Mouse (Mus musculus): Measurements from ENCODE around the gene Traf3ip1.

The Traf3ip1 gene

GRCm38 (mm10) chr1:91533483-91533882 lies 39.0 kb downstream of the Traf3ip1 start:
- in situ Hi-C loops (cut with MboI, MseI): no loop called here

GRCm38 (mm10) chr1:91533961-91534723 lies 39.7 kb downstream of the Traf3ip1 start:
- in situ Hi-C loops (cut with MboI, MseI): no loop called here

GRCm38 (mm10) chr1:91537786-91538569 lies 43.5 kb downstream of the Traf3ip1 start:
- in situ Hi-C loops (cut with MboI, MseI): loop anchor here (5.0 kb wide), 1 partner anchor 41 kb away; no protein-coding TSS in a partner anchor

GRCm38 (mm10) chr1:91538570-91538929 lies 44.1 kb downstream of the Traf3ip1 start:
- in situ Hi-C loops (cut with MboI, MseI): loop anchor here (5.0 kb wide), 1 partner anchor 41 kb away; no protein-coding TSS in a partner anchor

- in situ Hi-C loops (cut with MboI, MseI): loop anchor here (5.0 kb wide), 1 partner anchor 42 kb away; no protein-coding TSS in a partner anchor
These were observed 44.8 kb downstream of the Traf3ip1 start for GRCm38 (mm10) chr1:91539246-91539645.

GRCm38 (mm10) chr1:91539704-91540270 lies 45.3 kb downstream of the Traf3ip1 start:
- in situ Hi-C loops (cut with MboI, MseI): loop anchor here (5.0 kb wide), 1 partner anchor 42 kb away; no protein-coding TSS in a partner anchor

- in situ Hi-C loops (cut with MboI, MseI): no loop called here
These were observed 45.9 kb downstream of the Traf3ip1 start, which contains the start of gene Asb1 for GRCm38 (mm10) chr1:91540271-91540826. Asb1 (plus strand) TSS chr1:91540544.

GRCm38 (mm10) chr1:91541042-91541592 lies 46.7 kb downstream of the Traf3ip1 start:
- in situ Hi-C loops (cut with MboI, MseI): no loop called here

- in situ Hi-C loops (cut with MboI, MseI): no loop called here
These were observed 49.5 kb downstream of the Traf3ip1 start for GRCm38 (mm10) chr1:91543974-91544373.

GRCm38 (mm10) chr1:91545226-91545625 lies 50.8 kb downstream of the Traf3ip1 start:
- in situ Hi-C loops (cut with MboI, MseI): no loop called here

GRCm38 (mm10) chr1:91547567-91547966 lies 53.1 kb downstream of the Traf3ip1 start:
- in situ Hi-C loops (cut with MboI, MseI): no loop called here

- in situ Hi-C loops (cut with MboI, MseI): no loop called here
These were observed 54.6 kb downstream of the Traf3ip1 start for GRCm38 (mm10) chr1:91549073-91549472.

- in situ Hi-C loops (cut with MboI, MseI): no loop called here
These were observed 62.7 kb downstream of the Traf3ip1 start for GRCm38 (mm10) chr1:91557099-91557498.

GRCm38 (mm10) chr1:91561226-91561625 lies 66.8 kb downstream of the Traf3ip1 start:
- in situ Hi-C loops (cut with MboI, MseI): no loop called here

GRCm38 (mm10) chr1:91562977-91563590 lies 68.6 kb downstream of the Traf3ip1 start:
- in situ Hi-C loops (cut with MboI, MseI): no loop called here

GRCm38 (mm10) chr1:91564004-91564403 lies 69.6 kb downstream of the Traf3ip1 start:
- in situ Hi-C loops (cut with MboI, MseI): no loop called here

GRCm38 (mm10) chr1:91564598-91564997 lies 70.2 kb downstream of the Traf3ip1 start:
- in situ Hi-C loops (cut with MboI, MseI): no loop called here

GRCm38 (mm10) chr1:91567269-91567668 lies 72.8 kb downstream of the Traf3ip1 start:
- in situ Hi-C loops (cut with MboI, MseI): no loop called here

GRCm38 (mm10) chr1:91572458-91572857 lies 78.0 kb downstream of the Traf3ip1 start:
- in situ Hi-C loops (cut with MboI, MseI): no loop called here

- in situ Hi-C loops (cut with MboI, MseI): no loop called here
These were observed 79.8 kb downstream of the Traf3ip1 start for GRCm38 (mm10) chr1:91574208-91574607.

- in situ Hi-C loops (cut with MboI, MseI): no loop called here
These were observed 83.6 kb downstream of the Traf3ip1 start for GRCm38 (mm10) chr1:91577883-91578517.

Data from T-helper 1 cell (primary cell).